Mouse (Mus musculus) central nervous system, embryonic 14 days (tissue): ENCODE data around the gene Dnm2. TPM values are rescaled to one million over a fixed set of nuclear protein-coding genes. Genes with fewer than 3 reads are reported as not detected.

Source experiments
- polyA plus RNA-seq: library from polyadenylated mRNA; depleted of rRNA; stranded (reverse); fragments of >200 nt; gene quantifications from 2 replicates; pipeline ENCODE4 v1.2.3, GENCODE M21; 2012; rRNA removed

Dnm2 gene
- polyA plus RNA-seq = 83.4 and 86.2 TPM in 2 replicates

DNA sequence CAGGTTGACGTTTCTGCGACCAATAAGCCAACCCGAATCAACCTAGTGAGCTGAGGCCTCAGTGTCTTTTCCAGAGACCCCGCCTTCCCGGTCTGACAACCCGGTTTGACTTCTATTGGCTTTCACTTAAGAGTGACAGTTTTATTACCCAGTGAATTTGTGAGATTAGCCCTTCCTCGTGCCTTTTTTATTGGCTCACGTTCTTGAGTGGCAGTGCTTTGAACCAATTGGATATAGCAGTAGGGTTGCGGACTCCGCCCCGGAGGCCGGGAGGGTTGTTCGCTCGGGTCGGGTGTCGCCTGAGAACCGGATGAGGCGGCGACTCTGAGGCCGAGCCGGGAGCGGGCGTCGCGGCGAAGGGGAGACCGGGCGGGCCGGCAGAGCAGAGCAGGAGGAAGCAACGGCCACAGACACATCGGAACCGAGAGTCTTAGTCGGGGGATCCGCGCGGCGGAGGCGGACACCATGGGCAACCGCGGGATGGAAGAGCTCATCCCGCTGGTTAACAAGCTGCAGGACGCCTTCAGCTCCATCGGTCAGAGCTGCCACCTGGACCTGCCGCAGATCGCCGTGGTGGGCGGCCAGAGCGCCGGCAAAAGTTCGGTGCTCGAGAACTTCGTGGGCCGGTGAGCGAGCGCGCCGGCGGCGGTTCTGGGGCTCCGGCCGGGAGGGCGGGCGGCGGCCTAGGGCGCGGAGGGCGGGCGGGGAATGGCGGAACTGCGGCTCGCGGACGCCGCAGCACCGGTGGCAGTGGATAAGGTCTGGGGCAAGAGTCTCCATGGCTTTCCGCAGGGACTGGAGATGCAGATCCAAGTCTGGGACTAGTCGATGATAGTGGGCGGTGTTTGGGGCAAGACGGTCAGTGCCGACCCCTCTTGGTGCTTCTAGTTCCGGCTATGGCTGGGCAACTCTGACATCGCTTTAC is at the start of gene Dnm2:
Gene Dnm2, plus strand, starts transcription at position 278 of the 925 bp plus-strand sequence.

DNA sequence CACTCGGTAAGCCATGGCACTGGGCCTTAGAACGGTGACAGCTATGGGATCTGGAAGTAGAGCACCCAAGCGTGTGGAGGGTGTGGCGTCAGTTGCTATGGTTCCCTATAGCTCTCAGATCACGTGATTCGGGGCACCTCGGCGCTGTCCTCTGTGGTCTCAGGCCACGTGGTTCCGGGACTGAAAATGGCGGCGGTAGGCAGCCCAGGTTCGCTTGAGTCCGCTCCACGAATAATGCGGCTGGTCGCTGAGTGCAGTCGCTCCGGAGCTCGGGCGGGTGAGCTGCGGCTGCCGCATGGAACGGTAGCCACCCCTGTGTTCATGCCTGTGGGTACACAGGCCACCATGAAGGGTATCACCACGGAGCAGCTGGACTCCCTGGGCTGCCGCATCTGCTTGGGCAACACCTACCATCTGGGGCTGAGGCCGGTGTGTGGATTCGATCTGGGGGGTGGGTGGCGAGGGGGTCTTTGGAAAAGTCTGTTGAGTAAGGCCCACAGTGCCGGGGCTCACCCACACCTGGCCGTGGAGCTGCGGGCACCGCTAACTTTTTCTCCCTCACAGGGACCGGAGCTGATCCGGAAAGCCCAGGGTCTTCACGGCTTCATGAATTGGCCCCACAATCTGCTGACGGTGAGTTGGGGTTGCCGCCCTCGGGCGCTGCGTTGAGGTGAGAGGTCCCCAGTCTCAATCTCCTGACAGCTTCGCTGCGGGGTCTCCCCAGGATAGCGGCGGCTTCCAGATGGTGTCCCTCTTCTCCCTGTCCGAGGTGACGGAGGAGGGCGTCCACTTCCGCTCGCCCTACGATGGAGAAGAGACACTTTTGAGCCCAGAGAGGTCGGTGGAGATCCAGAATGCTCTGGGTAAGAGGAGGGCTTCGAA is 12.8 kb upstream of the Dnm2 start, which contains the start of gene Qtrt1:
Gene Qtrt1, plus strand, starts transcription at position 169 of the 882 bp plus-strand sequence.

DNA sequence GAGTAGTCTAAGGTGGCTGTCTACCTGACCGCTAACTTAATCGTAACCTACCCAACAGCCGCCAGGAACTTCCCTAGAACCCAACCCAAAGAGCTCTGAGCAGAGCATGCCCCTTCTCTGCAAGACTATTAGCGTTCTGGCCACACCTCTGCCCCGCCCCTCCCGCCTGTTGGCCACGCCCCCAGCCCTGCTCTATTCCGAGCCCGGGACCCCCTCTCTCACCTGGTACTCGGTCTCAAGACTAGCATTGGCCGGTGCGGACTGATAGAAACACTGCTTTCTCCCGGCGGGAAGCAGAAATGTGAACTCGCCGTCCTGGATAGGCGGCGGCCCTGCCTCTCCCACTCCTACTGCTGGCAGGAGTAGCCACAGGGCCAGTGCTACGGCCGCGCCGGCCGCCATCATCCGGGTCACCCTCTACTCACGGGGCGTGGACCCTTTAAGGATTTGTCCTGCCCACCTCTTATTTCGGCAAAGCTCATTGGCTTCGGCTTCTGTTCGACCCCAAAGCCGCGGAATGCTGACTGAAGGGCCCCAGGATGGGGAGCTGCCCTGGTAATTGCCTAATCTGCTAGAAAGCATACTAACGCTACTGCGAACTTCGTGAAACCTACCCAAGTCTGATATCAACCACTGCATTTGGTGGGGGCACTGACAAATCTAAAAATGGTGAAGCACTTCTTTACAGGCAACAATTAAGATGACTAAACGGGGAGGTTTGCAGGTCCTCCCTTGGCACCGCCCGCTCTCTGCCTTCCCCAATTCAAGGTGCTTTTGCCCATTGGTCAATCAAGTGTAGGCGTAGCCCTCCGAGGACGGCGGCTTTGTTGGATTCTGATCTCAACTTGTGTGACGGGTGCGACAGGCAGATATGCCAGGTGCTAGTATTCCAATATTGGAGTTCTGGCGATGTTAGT is 85.3 kb downstream of the Dnm2 start, which contains the start of gene Tmed1:
Gene Tmed1, minus strand, starts transcription at position 481 of the 917 bp plus-strand sequence.

DNA sequence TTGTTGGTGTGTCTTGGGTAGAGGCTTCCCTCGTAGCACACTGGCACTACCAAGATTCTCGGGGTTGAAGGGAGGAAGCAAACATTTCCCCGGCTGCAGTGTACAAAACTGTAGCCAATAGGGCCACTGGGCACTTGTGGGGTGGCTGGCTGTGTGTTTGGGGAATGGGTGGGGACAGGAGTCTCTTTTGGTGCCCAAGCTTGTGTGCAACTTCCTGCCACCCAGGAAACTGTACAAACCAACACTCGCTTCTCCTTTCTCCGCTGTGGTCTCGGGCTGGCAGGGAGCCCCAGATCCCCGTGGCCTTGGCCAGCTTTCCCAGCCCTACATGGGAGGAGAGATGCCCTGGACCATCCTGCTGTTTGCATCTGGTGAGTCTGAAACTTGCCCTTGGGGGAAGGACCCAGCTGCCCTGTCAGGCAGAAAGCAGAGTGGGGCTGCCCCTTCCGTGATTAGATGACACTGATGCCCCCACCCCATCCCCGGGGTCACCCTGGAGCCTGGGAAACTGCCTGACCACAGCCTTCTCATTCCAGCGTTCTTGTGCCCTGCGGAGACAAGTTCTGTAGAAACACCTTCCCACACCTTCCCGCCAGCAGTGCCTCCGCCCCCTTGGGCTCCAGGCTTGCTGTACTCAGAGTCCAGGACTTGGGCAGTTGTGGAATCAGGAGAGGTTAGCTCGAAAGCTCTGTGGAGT is 101.4 kb downstream of the Dnm2 start, which contains the start of gene AB124611:
Gene AB124611, plus strand, starts transcription at position 240 of the 697 bp plus-strand sequence.

DNA sequence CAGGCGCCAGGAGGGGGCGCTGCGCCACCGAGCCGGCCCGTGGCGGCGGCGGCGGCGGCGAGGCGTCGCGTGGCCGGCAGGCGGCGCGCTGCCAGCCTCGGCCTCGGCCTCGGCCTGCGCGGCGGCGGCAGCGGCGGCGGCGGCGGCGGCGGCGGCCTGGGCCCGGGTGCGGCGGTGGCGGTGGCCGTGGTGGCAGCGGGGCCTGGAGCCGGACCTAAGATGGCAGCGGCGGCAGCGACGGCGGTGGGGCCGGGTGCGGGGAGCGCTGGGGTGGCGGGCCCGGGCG is 122.0 kb downstream of the Dnm2 start, which contains the start of gene Carm1:
Gene Carm1, plus strand, starts transcription at position 106 of the 286 bp plus-strand sequence.

Other genes with a start within 250 kb of the Dnm2 start
- 42.7 and 45.6 TPM in 2 replicates for gene Keap1, start 185.5 kb upstream of the Dnm2 start, polyA plus RNA-seq
- gene S1pr5, start 176.5 kb upstream of the Dnm2 start, polyA plus RNA-seq = 1.8 and 2.4 TPM in 2 replicates
- 33.9 and 37.7 TPM in 2 replicates for gene Atg4d, start 159.6 kb upstream of the Dnm2 start, polyA plus RNA-seq
- 44.7 and 45.6 TPM in 2 replicates for gene Kri1, start 136.9 kb upstream of the Dnm2 start, polyA plus RNA-seq
- 70.2 and 80.6 TPM in 2 replicates for gene Cdkn2d, start 133.5 kb upstream of the Dnm2 start, polyA plus RNA-seq
- 1.2 and 5.0 TPM in 2 replicates for gene Ap1m2, start 112.6 kb upstream of the Dnm2 start, polyA plus RNA-seq
- 83.1 and 95.6 TPM in 2 replicates for gene Slc44a2, start 104.2 kb upstream of the Dnm2 start, polyA plus RNA-seq
- gene Ilf3, start 57.0 kb upstream of the Dnm2 start, polyA plus RNA-seq = 212 and 226 TPM in 2 replicates
- 89.1 and 94.3 TPM in 2 replicates for gene Qtrt1, start 13.1 kb upstream of the Dnm2 start, polyA plus RNA-seq
- 40.7 and 50.4 TPM in 2 replicates for gene Tmed1, start 85.3 kb downstream of the Dnm2 start, polyA plus RNA-seq
- 1.2 and 1.5 TPM in 2 replicates for gene AB124611, start 101.3 kb downstream of the Dnm2 start, polyA plus RNA-seq
- 110 and 130 TPM in 2 replicates for gene Carm1, start 122.0 kb downstream of the Dnm2 start, polyA plus RNA-seq
- 60.3 and 64.9 TPM in 2 replicates for gene Timm29, start 167.8 kb downstream of the Dnm2 start, polyA plus RNA-seq
- 20.4 and 20.9 TPM in 2 replicates for gene Yipf2, start 167.9 kb downstream of the Dnm2 start, polyA plus RNA-seq
- 177 and 203 TPM in 2 replicates for gene Smarca4, start 191.3 kb downstream of the Dnm2 start, polyA plus RNA-seq